Mouse (Mus musculus) regulatory T cell (primary cell): ENCODE results near the gene Fgfr2.

ENCODE experiments used
- in situ Hi-C: fragments of 300-600 bp; cut with MboI, MseI; formaldehyde crosslinking; loops from one replicate; pipeline ENCODE4 v1.15.1; 2025; ENCODE audit warnings: high pct_unique_total_duplicates

Fgfr2 gene

DNA sequence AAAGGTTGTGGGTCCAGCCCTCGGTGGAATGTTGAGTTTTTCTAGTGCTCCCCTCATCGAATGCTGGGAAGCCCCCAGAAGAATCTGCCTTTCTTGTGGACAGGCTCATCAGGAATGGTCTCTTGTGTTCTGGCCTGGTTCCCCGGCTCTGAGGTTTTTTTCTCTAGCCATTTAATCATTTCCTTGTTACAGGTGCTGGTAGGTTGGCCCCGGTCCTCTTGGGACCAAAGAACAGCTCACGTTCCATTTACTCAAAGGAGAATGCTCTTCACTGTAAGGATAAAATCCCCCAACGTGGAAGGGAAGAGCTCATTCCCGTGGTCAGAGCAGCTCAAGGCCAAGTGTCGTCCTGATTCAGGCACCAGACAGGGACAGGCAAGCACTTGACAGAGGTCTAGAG, 113.5 kb downstream of the Fgfr2 start:
- in situ Hi-C loops = no loop called here

DNA sequence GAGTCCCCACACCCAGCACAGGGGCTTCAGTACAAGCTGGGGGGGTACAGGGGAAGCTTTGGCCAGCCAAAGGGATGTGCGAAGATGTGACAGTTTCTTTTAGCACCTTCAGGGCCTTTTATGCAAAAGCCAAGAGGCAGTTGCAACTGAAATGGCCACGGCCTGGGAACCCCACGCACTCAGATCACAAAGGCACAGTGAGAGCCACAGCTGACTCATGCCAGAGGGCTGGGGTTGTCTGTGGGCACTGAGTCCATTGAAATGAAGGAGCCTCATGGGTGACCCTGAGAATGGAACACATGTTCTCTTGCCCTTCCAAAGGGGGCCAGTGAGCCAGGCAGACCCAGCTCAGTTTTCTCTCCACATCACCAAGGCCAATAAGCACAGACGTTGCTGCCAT, 114.5 kb downstream of the Fgfr2 start:
- in situ Hi-C loops = no loop called here

- in situ Hi-C loops = no loop called here
These were observed 115.8 kb downstream of the Fgfr2 start for GRCm38 (mm10) chr7:133007343-133007742.

GRCm38 (mm10) chr7:133005772-133006171, 117.4 kb downstream of the Fgfr2 start:
- in situ Hi-C loops = no loop called here

- in situ Hi-C loops = loop anchor here (5.0 kb wide), 1 partner anchor 351 kb away; no protein-coding TSS in a partner anchor
These were observed 119.7 kb downstream of the Fgfr2 start for GRCm38 (mm10) chr7:133003421-133003820.

DNA sequence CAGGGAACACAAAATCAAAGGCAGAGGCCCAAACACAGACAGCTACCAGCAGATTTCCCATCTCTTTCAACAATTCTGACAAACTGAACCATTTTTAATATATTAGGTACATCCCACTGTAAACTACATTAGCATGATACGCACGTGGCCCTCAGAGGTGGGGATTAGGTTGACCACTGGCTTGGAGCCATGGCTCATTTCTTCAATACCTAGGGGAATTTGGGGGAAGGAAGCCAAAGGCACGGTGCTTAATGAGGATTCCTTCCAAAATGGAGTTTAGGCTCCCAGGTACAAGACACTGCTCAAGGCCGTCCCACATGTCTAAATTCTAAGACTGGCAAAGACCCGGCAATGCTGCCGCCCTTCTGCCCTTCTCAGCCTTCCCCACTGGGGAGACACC, 120.9 kb downstream of the Fgfr2 start:
- in situ Hi-C loops = loop anchor here (5.0 kb wide), 1 partner anchor 350 kb away; no protein-coding TSS in a partner anchor

GRCm38 (mm10) chr7:133001388-133001787, 121.8 kb downstream of the Fgfr2 start:
- in situ Hi-C loops = loop anchor here (5.0 kb wide), 1 partner anchor 349 kb away; no protein-coding TSS in a partner anchor

DNA sequence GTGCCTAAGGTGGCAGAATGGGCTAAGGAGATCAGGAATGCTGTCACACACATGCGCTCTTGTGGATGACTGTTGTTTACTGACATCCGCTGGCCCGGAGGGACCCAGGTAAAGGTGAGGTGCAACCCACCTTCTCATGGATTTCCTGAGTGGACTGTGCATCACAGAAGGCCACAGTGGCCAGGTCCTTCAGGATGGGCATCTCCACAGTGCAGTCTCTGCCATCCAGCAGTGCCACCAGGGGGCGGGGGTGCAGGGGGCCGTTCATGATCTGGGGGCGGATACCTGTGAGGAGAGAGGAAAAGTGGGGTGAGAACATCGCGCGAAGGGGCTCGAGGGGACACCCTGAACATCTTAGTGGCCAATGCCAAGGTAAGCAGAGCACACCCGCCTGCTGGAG, 124.1 kb downstream of the Fgfr2 start:
- in situ Hi-C loops = no loop called here

DNA sequence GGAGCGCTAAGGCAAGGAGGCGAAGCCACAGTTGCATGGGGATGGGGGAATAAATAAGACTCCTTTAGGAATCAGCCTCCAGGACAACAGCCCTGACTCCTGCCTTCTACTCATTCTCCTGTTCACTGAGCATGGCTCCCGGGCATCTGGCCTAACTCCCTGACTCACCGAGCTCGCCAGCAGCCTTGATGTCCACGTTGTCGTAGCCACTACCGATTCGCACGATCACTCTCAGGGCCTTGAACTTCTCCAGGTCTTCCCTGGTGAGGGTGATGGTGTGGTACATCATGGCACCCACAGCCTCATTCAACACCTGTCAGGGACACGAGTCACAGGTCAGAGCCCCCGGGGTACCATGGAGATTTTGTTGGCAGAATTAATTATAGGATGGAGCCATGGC, 124.5 kb downstream of the Fgfr2 start:
- in situ Hi-C loops = no loop called here

- in situ Hi-C loops = no loop called here
These were observed 126.8 kb downstream of the Fgfr2 start for GRCm38 (mm10) chr7:132996391-132996790.

GRCm38 (mm10) chr7:132994628-132995191, 128.4 kb downstream of the Fgfr2 start:
- in situ Hi-C loops = no loop called here

DNA sequence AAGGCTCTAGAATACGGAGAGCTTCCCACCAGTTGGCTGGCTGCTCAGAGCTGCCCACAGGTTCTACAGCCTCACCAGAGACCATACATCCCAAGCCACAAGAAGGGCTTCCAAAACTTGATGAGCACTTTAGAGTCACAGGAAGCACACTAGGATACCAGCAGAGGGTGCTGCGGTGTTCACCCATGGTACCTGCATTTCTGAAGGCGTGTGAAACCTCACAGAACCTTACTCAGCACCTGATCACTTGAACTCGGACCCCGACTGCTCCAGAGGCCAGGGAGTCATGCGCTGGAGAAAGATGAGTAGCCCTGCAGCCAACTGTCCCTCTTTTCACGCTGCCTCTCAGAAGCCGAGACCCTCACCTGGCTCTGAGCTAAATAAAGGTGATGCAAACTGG, 129.0 kb downstream of the Fgfr2 start:
- in situ Hi-C loops = no loop called here

DNA sequence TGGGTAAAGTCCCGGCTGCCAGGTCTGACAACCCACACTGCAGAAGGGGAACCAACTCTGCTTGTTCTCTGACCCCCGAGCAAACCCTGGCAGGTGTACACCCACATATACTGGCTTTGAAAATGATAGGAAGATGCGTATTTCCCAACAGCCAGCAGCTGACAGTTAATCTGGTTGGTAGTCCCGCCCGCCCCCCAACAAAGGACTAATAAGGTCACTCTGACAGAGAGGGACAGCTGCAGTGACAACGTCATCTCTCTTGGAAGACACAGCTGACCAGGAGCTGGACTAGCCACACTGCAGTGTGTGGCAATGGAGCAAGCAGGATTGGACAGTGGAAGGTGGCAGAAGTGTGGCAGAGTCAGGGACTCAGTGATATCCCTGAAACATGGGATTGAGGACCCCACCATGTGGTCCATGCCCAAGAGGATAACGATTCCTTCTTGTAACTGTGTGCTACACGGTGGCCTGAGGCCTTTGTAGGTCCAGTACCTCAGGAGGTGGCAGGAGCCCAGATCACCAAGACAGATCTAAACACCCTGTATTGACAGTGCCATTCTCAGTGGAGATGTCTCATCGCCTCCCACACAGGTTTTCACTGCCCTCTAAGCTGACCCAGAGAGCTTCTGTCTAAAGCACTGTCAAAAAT, 130.1 kb downstream of the Fgfr2 start:
- in situ Hi-C loops = no loop called here

GRCm38 (mm10) chr7:132991240-132991900, 131.8 kb downstream of the Fgfr2 start:
- in situ Hi-C loops = no loop called here

DNA sequence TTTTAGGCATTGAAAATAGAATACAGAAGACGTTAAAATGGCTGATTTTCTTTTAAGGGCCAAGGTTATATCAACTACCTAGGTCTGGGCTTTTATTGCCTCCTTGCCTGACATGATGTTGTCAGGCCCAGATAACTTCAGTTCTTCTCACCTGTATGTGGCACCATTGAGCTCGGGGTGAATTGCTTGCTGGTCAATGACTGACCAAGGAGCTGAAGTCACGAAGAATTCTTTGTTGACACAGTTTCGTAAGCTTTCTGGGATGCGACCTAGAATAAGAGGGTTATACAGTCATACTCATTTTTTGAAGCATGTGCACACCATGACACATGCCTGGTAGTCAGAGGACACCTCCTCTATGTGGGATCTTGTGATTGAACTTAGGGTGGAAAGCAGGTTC, 133.3 kb downstream of the Fgfr2 start:
- in situ Hi-C loops = no loop called here

DNA sequence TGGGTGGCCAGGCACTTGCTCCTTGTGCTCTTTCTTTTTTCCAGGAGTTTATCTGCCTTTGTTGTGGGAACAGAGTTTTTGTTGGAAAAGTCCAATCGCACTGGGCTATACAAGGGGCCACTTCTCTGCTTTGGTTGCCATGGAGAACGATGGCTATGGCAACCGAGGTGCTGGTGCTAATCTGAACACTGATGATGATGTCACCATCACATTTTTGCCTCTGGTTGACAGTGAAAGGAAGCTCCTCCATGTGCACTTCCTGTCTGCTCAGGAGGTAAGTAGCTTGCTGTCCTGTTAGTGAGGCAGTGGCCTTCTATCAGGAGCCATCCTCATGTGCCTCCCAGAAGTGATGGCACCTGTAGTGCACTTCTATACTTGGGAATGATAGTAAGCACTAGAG, 140.5 kb downstream of the Fgfr2 start:
- in situ Hi-C loops = no loop called here

GRCm38 (mm10) chr7:132977981-132978380, 145.2 kb downstream of the Fgfr2 start:
- in situ Hi-C loops = loop anchor here (5.0 kb wide), 1 partner anchor 734 kb away; the partner anchor contains the start of gene Uros

DNA sequence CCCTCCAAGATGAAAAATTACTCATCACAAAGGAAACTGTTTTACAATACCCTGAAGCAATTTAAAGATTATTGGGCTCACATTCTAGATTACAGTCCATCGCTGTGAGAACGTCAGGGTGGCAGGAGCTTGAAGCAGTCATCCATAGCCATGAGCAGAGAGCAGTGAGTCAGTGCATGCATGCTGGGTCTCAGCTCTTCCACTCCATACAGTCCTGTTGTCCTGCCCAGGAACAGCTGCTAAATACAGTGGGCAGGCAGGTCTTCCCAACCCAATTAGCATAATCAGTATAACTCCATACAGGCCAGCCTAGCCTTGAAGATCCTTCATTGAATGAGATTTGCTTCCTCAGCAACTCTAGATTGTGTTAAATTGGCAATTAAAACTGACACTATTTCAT, 147.1 kb downstream of the Fgfr2 start:
- in situ Hi-C loops = loop anchor here (5.0 kb wide), 1 partner anchor 736 kb away; the partner anchor contains the start of gene Uros

- in situ Hi-C loops = no loop called here
These were observed 151.1 kb downstream of the Fgfr2 start for GRCm38 (mm10) chr7:132972079-132972478.

GRCm38 (mm10) chr7:132965707-132966106, 157.4 kb downstream of the Fgfr2 start:
- in situ Hi-C loops = no loop called here

DNA sequence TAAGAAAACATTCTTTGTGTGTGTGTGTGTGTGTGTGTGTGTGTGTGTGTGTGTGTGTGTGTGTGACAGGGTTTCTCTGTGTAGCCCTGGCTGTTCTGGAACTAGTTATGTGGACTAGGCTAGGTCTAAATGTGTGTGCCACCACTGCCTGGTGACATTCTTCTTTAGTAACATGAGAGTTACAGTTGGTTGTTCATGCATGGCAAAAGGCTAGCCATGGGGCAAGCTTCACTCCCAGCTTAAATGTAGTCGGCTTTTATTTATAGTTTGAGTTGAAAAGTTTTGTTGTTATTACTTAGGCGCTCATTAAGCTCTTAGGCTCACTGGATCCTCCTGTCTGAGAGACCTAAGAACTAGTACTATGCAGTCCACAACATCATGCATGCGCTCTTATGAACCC, 158.8 kb downstream of the Fgfr2 start:
- in situ Hi-C loops = no loop called here

- in situ Hi-C loops = no loop called here
These were observed 172.5 kb downstream of the Fgfr2 start for GRCm38 (mm10) chr7:132950613-132951012.

GRCm38 (mm10) chr7:132949968-132950367, 173.2 kb downstream of the Fgfr2 start:
- in situ Hi-C loops = no loop called here
